Mouse (Mus musculus) hindbrain, embryonic 11.5 days (tissue): Measurements from ENCODE around the gene Ifitm10. TPM values are rescaled to one million over a fixed set of nuclear protein-coding genes. Genes with fewer than 3 reads are reported as not detected.

Experiments used
- ATAC-seq: fragments of 200-750 bp; cut with Nextera tagmentation; 2 replicates; pipeline ENCODE4 v1.8.0; 2017; ENCODE audit warnings: mild to moderate bottlenecking, moderate TSS enrichment, moderate library complexity; ENCODE audit not compliant: low FRiP score
- DNase-seq: peaks from one replicate; pipeline ENCODE4 v3.0.0-alpha.2; 2015; ENCODE audit warnings: low spot score
- H3K27ac ChIP-seq: fragments of 300-500 bp; sonication (generic); 2 replicates; pipeline ENCODE4 v1.5.1; 2014; ENCODE audit warnings: mild to moderate bottlenecking, low read depth, low read length
- H3K27me3 ChIP-seq: fragments of 300-500 bp; sonication (generic); 2 replicates; pipeline ENCODE4 v1.6.1; 2014; ENCODE audit warnings: mild to moderate bottlenecking, low read length, moderate library complexity, mixed read lengths; ENCODE audit not compliant: control insufficient read depth, insufficient read depth
- H3K36me3 ChIP-seq: fragments of 300-500 bp; sonication (generic); 2 replicates; pipeline ENCODE4 v1.6.1; 2014; ENCODE audit warnings: mild to moderate bottlenecking, low read length, moderate library complexity, mixed read lengths; ENCODE audit not compliant: control insufficient read depth, insufficient read depth
- H3K4me1 ChIP-seq: fragments of 300-500 bp; sonication (generic); replicated peaks from 2 replicates; pipeline ENCODE4 v1.6.1; 2014; ENCODE audit warnings: low read length, mixed read lengths; ENCODE audit not compliant: control insufficient read depth, insufficient read depth
- H3K4me2 ChIP-seq: fragments of 300-500 bp; sonication (generic); replicated peaks from 2 replicates; pipeline ENCODE4 v1.6.1; 2014; ENCODE audit warnings: mild to moderate bottlenecking, low read depth, low read length
- H3K4me3 ChIP-seq: fragments of 300-500 bp; sonication (generic); 2 replicates; pipeline ENCODE4 v1.5.1; 2014; ENCODE audit warnings: low read depth, low read length
- H3K9ac ChIP-seq: fragments of 300-500 bp; sonication (generic); 2 replicates; pipeline ENCODE4 v1.6.1; 2014; ENCODE audit warnings: low read depth, low read length
- H3K9me3 ChIP-seq: fragments of 300-500 bp; sonication (generic); 2 replicates; pipeline ENCODE4 v1.6.1; 2016; ENCODE audit warnings: low read length; ENCODE audit not compliant: control insufficient read depth
- WGBS: fragments of 180-500 bp; shearing (Covaris S2); extraction: QIAGEN DNeasy Blood & Tissue Kit; methylation state at CpG from one replicate; pipeline ENCODE4 v1.1.7; 2014; 5-methylcytosine and 5-hydroxymethylcytosine counted together
- polyA plus RNA-seq: library from polyadenylated mRNA; unstranded; fragments of >200 nt; fragmentation: Nextera tagmentation; extraction: Ambion mirVana; gene quantifications from 2 replicates; pipeline ENCODE4 v1.2.1, GENCODE M21; 2014

Ifitm10 gene
- polyA plus RNA-seq, 1 experiment from 2014 or later: 0.39 TPM

DNA sequence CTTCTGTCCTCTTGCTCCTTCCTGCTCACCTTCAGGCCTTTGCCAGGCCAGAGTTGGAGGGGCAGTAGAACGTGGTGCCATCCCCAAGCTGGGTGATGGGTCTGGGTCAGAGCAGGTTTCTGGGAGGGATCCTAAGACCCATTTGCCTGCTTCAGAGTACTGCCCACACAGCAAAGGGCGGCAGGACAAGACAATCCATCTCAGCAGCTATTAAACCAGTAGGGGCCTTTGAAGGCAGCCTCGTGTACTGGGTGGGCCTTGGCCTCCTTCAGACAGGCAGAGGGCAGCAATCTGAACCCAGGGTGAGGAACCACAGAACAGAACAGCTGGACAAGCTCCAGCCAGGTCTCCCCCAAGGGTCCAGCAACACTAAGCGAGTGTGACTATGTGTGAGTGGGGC lies 2.5 kb upstream of the Ifitm10 start:
- Histone ChIP-seq H3K36me3 (peaks cover 10% of the 10 kb centered on the region; the same call in 1 of the 2 replicates), H3K9ac (no peak overlapping the region), H3K27me3 (peaks cover 23% of the 10 kb centered on the region), H3K4me3 (no peak overlapping the region), H3K4me1 (no peaks in the 10 kb centered on the region), H3K9me3 (no peaks in the 10 kb centered on the region), H3K4me2 (no peak overlapping the region), H3K27ac (no peak overlapping the region)
- DNase-seq (no peak), ATAC-seq (no peak)
- 86% methylated on average over 4 of the region's 4 CpGs for WGBS

DNA sequence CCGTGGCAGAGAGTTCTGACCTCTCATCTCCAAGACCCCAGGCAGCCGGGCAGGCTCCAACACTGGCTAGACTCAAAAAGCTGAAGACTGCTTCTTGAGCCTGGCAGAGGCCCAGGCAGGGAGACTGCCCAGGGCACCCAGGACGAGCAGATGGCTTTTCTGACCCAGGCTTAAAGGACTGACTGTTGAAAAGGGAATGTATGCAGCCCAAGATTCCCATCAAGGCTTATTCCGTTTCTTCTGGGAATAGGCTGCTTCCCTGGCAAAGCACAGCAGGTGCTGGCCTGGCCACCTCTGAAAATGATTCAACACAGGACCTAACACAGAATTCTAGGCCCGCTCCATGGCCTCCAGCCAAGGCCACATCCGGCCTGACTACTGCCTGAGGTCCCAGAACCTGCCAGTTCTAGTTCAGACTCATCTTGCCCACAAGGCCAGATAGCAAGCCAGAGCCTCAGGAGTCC lies 1.7 kb upstream of the Ifitm10 start:
- no peaks in the 10 kb centered on the region for H3K9me3 ChIP-seq
- ATAC-seq (no peak), DNase-seq (no peak)
- H3K36me3 ChIP-seq: peaks cover 5% of the 10 kb centered on the region; the same call in 1 of the 2 replicates
- no peaks in the 10 kb centered on the region for H3K4me1 ChIP-seq
- no peak overlapping the region for H3K4me3 ChIP-seq
- WGBS: 84% methylated on average over 6 of the region's 6 CpGs
- H3K27me3 ChIP-seq: peaks cover 30% of the 10 kb centered on the region
- no peak overlapping the region for H3K4me2 ChIP-seq
- H3K9ac ChIP-seq: no peak overlapping the region
- H3K27ac ChIP-seq: no peak overlapping the region

DNA sequence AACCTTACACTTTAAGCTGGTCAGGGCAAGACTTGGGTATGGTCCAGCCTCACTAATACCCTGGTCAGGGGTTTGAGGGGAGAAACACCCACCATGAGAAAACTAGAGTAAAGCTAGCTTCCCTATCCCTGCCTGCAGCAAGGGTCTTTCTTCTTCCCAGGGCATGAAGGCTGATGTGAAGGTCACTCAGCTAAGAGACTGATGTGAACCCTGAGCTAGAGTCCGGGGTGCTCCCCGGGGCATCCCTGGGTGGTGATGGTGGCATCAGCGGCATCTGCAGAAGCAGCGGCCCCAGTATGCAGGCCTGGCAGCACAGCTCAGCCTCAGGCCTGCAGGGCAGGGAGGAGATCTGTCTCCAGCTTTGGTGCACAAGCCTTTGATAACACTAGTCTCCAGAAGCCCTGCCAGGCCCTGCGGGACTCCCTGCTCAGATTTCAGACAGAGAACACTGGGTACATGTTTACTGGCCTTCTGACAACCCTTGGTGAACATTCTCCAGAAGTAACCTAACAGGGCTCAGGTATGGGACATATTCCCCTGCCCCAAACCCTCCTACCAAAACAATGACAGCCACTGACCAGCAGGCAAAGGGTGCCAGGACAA lies 961 bp upstream of the Ifitm10 start:
- Histone ChIP-seq H3K4me2 (no peak overlapping the region), H3K36me3 (peaks cover 5% of the 10 kb centered on the region; the same call in 1 of the 2 replicates), H3K9me3 (no peaks in the 10 kb centered on the region), H3K4me1 (no peaks in the 10 kb centered on the region), H3K27ac (no peak overlapping the region), H3K27me3 (peaks cover 30% of the 10 kb centered on the region), H3K4me3 (no peak overlapping the region), H3K9ac (no peak overlapping the region)
- ATAC-seq: no peak
- DNase-seq: no peak
- WGBS: 88% methylated on average over 5 of the region's 5 CpGs

DNA sequence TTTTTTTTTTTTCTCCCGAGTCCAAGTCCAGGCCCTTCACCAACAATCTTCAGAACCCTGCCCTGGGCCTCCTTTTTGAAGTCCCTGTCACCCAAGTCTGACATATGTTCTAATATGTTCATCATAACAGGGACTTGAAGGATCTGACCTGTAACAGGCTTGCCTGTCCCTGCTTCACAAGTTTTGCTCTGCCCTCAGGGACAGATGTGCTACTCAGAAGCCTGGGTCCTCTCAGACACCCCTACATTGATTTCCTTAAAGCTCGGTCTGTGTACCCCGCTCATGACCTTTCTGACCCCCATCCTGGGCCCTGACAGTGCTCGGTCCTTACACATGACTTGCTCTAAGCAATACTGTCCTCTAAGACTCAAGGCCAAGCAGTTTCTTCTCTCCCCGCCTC lies 514 bp downstream of the Ifitm10 start:
- Histone ChIP-seq H3K9me3 (no peaks in the 10 kb centered on the region), H3K27ac (no peak overlapping the region), H3K36me3 (peaks cover 3% of the 10 kb centered on the region; the same call in 1 of the 2 replicates), H3K4me2 (no peak overlapping the region), H3K27me3 (peaks cover 30% of the 10 kb centered on the region), H3K4me1 (no peaks in the 10 kb centered on the region), H3K9ac (no peak overlapping the region), H3K4me3 (no peak overlapping the region)
- ATAC-seq (no peak), DNase-seq (no peak)
- 72% methylated on average over 5 of the region's 5 CpGs for WGBS

DNA sequence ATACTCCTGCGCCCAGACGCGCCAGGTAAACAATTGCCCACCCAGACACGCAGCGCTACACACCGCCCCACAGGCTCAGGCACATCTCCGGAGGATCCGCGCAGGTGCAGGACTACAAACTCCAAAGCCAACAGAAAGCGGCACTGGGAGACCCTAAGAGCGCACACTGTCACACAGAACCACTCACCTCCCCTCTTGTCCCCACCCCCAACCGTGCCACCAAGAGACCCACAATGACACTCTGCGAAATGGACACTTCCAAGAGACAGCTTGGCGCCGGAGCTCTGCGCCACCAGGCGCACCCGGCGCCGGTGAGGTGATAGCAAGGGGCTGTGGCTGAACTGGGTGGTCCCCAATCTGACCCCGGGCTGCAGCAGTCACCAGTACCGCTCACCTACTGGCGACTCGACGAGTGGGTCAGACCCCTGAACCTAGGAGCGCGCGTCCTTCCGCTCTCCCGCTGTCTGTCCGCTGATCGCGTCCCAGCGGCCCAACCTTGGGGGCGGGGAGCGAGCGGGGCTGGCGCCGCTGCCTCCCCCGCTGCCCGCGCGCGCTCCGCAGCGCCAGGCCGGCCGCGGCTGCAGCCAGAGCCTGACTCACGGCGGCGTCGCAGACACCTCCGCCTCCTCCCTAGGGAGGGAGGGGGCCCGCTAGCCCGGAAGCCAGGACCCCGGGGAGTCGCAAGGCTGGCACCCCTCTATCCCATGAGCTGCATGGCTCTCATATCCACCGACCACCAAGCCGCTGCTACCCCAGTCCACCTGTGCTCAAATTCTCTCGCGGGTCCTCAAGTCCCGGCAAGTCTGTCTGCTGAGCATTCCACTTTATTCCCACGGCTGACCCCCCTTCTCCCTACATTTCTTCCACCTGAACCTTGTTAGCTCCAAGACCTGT lies 1.5 kb downstream of the Ifitm10 start:
- ATAC-seq: no peak
- 4% methylated on average over 61 of the region's 64 CpGs for WGBS
- DNase-seq: peak; percentile 29
- H3K36me3 ChIP-seq: no peaks in the 10 kb centered on the region; the same call in 1 of the 2 replicates
- H3K27ac ChIP-seq: no peak overlapping the region
- H3K4me2 ChIP-seq: peak overlapping the region; percentile 45
- peaks cover 30% of the 10 kb centered on the region for H3K27me3 ChIP-seq
- no peaks in the 10 kb centered on the region for H3K9me3 ChIP-seq
- no peaks in the 10 kb centered on the region for H3K4me1 ChIP-seq
- H3K9ac ChIP-seq: no peak overlapping the region
- H3K4me3 ChIP-seq: peak overlapping the region; percentile 28

DNA sequence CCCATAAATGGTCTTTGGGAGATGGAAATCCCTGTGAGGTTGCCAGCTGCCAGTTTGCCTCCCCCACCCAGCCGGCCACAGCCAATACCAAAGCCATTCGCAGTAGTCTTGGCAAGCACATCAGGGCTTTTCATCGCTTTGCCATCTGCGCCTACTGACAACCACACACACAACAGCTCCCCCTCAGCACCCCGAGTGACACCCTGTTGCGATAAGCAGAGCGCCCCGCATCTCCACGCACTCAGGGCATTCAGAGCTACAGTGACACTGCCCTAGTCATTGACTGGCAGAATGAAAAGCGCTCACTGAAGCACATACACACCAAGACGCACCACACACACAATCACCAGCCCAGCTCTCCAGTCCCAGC lies 2.2 kb downstream of the Ifitm10 start:
- H3K27me3 ChIP-seq: peaks cover 30% of the 10 kb centered on the region
- DNase-seq (no peak), ATAC-seq (no peak)
- no peak overlapping the region for H3K9ac ChIP-seq
- H3K36me3 ChIP-seq: no peaks in the 10 kb centered on the region; the same call in 1 of the 2 replicates
- no peak overlapping the region for H3K4me3 ChIP-seq
- no peaks in the 10 kb centered on the region for H3K9me3 ChIP-seq
- 33% methylated on average over 11 of the region's 11 CpGs for WGBS
- no peak overlapping the region for H3K27ac ChIP-seq
- H3K4me1 ChIP-seq: no peaks in the 10 kb centered on the region
- H3K4me2 ChIP-seq: peak overlapping the region; percentile 45

DNA sequence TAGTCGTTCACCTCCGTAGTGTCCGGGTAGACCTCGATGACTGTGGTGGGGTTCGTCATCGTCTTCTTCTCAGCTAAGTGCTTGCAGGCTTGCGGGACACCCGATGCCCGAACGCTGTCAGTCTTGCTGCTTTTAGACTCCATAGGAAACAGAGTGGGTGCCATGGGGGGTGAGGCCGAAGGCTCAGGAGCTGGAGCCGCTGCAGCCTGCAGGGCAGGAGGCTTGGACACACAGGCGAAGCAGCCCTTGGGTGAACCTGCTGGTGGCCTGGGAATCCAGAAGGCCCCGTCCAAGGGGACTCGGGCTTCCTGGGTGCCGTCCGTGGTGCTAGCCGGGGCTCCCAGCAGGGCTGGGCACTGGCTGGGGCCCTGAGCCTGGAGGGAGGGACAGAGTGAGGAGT lies 2.6 kb downstream of the Ifitm10 start:
- no peak overlapping the region for H3K4me3 ChIP-seq
- DNase-seq (no peak), ATAC-seq (no peak)
- no peak overlapping the region for H3K4me2 ChIP-seq
- no peaks in the 10 kb centered on the region for H3K4me1 ChIP-seq
- no peak overlapping the region for H3K27ac ChIP-seq
- no peaks in the 10 kb centered on the region; the same call in 1 of the 2 replicates for H3K36me3 ChIP-seq
- no peak overlapping the region for H3K9ac ChIP-seq
- peaks cover 30% of the 10 kb centered on the region for H3K27me3 ChIP-seq
- H3K9me3 ChIP-seq: no peaks in the 10 kb centered on the region
- 87% methylated on average over 15 of the region's 18 CpGs for WGBS

DNA sequence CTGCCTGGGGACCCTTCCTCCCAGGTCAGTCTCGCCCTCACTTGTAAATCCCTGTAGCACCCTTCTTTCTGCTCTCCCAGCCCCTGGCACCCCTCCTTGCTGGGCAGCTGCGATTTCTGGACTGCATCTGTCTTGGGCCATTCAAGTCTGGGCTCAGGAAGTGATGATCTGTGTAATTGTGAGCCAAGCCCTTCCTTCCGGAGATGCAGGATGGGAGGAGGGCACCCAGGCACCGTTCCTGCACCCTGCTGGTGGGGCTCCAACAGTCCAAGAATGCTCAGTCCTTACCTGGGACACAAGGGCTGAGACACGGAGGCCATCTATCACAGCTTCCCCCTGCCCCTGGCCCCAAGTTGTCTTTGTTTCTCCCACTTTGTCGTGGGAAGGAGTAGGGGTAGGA lies 3.7 kb downstream of the Ifitm10 start:
- H3K9ac ChIP-seq: no peak overlapping the region
- no peaks in the 10 kb centered on the region for H3K4me1 ChIP-seq
- no peaks in the 10 kb centered on the region for H3K36me3 ChIP-seq
- no peak for ATAC-seq
- H3K4me2 ChIP-seq: no peak overlapping the region
- H3K27ac ChIP-seq: no peak overlapping the region
- H3K4me3 ChIP-seq: no peak overlapping the region
- H3K27me3 ChIP-seq: peaks cover 30% of the 10 kb centered on the region
- no peaks in the 10 kb centered on the region for H3K9me3 ChIP-seq
- no peak for DNase-seq
- WGBS: 71% methylated on average over 6 of the region's 6 CpGs
